Mouse (Mus musculus): Measurements from ENCODE around the gene Cldn14. TPM values are rescaled to one million over a fixed set of nuclear protein-coding genes. Genes with fewer than 3 reads are reported as not detected.

Cldn14 gene
- polyA plus RNA-seq, 1 experiment from 2014 or later: not detected

GRCm38 (mm10) chr16:93917712-93918678, 90.6 kb downstream of the Cldn14 start:
- 38% methylated on average over 22 of the region's 22 CpGs for WGBS

GRCm38 (mm10) chr16:93915338-93915849, 93.2 kb downstream of the Cldn14 start:
- 38% methylated on average over 7 of the region's 10 CpGs for WGBS
- Histone ChIP-seq H3K9ac (replicated peaks; ENCODE audit: low read depth, low read length) (no peak overlapping the region), H3K27me3 (ENCODE audit: control insufficient read depth, insufficient read depth, low read length) (no peaks in the 10 kb centered on the region), H3K4me3 (ENCODE audit: low read depth, low read length) (no peak overlapping the region), H3K4me2 (ENCODE audit: low read depth, low read length) (no peak overlapping the region), H3K9me3 (ENCODE audit: control insufficient read depth, low read length) (no peaks in the 10 kb centered on the region), H3K4me1 (ENCODE audit: control insufficient read depth, insufficient read depth, low read length) (no peaks in the 10 kb centered on the region), H3K36me3 (ENCODE audit: control insufficient read depth, insufficient read depth, low read length) (no peaks in the 10 kb centered on the region), H3K27ac (ENCODE audit: low read depth, low read length) (no peak overlapping the region)
- ATAC-seq (ENCODE audit: low read depth): no peak

More at GRCm38 (mm10) chr16:93917712-93918678, 90.6 kb downstream of the Cldn14 start:
- Histone ChIP-seq H3K9me3 (ENCODE audit: control insufficient read depth, low read length) (no peaks in the 10 kb centered on the region), H3K9ac (replicated peaks; ENCODE audit: low read depth, low read length) (no peak overlapping the region), H3K27me3 (ENCODE audit: control insufficient read depth, insufficient read depth, low read length) (no peaks in the 10 kb centered on the region), H3K4me1 (ENCODE audit: control insufficient read depth, insufficient read depth, low read length) (no peaks in the 10 kb centered on the region), H3K36me3 (ENCODE audit: control insufficient read depth, insufficient read depth, low read length) (no peaks in the 10 kb centered on the region), H3K27ac (ENCODE audit: low read depth, low read length) (no peak overlapping the region), H3K4me3 (ENCODE audit: low read depth, low read length) (no peak overlapping the region), H3K4me2 (ENCODE audit: low read depth, low read length) (peak overlapping the region; percentile 37; the same call in 1 of the 2 replicates)
- peak; percentile 58; the same call in 1 of the 2 replicates for ATAC-seq (ENCODE audit: low read depth)

- Histone ChIP-seq H3K9me3 (ENCODE audit: control insufficient read depth, low read length) (no peaks in the 10 kb centered on the region), H3K27ac (ENCODE audit: low read depth, low read length) (no peak overlapping the region), H3K27me3 (ENCODE audit: control insufficient read depth, insufficient read depth, low read length) (no peaks in the 10 kb centered on the region), H3K4me2 (ENCODE audit: low read depth, low read length) (no peak overlapping the region), H3K4me1 (ENCODE audit: control insufficient read depth, insufficient read depth, low read length) (no peaks in the 10 kb centered on the region), H3K4me3 (ENCODE audit: low read depth, low read length) (no peak overlapping the region), H3K36me3 (ENCODE audit: control insufficient read depth, insufficient read depth, low read length) (no peaks in the 10 kb centered on the region), H3K9ac (replicated peaks; ENCODE audit: low read depth, low read length) (no peak overlapping the region)
- no peak for ATAC-seq (ENCODE audit: low read depth)
- 79% methylated on average over 10 of the region's 10 CpGs for WGBS
Measured at GRCm38 (mm10) chr16:93913881-93914576, 94.6 kb downstream of the Cldn14 start.

- H3K4me3 ChIP-seq (ENCODE audit: low read depth, low read length): no peak overlapping the region
- no peak overlapping the region for H3K27ac ChIP-seq (ENCODE audit: low read depth, low read length)
- no peak overlapping the region for H3K9ac ChIP-seq (replicated peaks; ENCODE audit: low read depth, low read length)
- no peak overlapping the region for H3K4me2 ChIP-seq (ENCODE audit: low read depth, low read length)
- no peaks in the 10 kb centered on the region for H3K36me3 ChIP-seq (ENCODE audit: control insufficient read depth, insufficient read depth, low read length)
- no peaks in the 10 kb centered on the region for H3K27me3 ChIP-seq (ENCODE audit: control insufficient read depth, insufficient read depth, low read length)
- no peaks in the 10 kb centered on the region for H3K9me3 ChIP-seq (ENCODE audit: control insufficient read depth, low read length)
- ATAC-seq (ENCODE audit: low read depth): no peak
- no peaks in the 10 kb centered on the region for H3K4me1 ChIP-seq (ENCODE audit: control insufficient read depth, insufficient read depth, low read length)
- WGBS: 69% methylated on average over 3 of the region's 3 CpGs
Measured at GRCm38 (mm10) chr16:93912808-93913207, 95.8 kb downstream of the Cldn14 start.

- Histone ChIP-seq H3K36me3 (ENCODE audit: control insufficient read depth, insufficient read depth, low read length) (no peaks in the 10 kb centered on the region), H3K27me3 (ENCODE audit: control insufficient read depth, insufficient read depth, low read length) (no peaks in the 10 kb centered on the region), H3K9me3 (ENCODE audit: control insufficient read depth, low read length) (no peaks in the 10 kb centered on the region), H3K27ac (ENCODE audit: low read depth, low read length) (no peak overlapping the region), H3K9ac (replicated peaks; ENCODE audit: low read depth, low read length) (no peak overlapping the region), H3K4me3 (ENCODE audit: low read depth, low read length) (no peak overlapping the region), H3K4me2 (ENCODE audit: low read depth, low read length) (no peak overlapping the region), H3K4me1 (ENCODE audit: control insufficient read depth, insufficient read depth, low read length) (no peaks in the 10 kb centered on the region)
- no peak for ATAC-seq (ENCODE audit: low read depth)
- 79% methylated on average over 5 of the region's 5 CpGs for WGBS
Measured at GRCm38 (mm10) chr16:93912158-93912557, 96.5 kb downstream of the Cldn14 start.

- Histone ChIP-seq H3K9me3 (ENCODE audit: control insufficient read depth, low read length) (no peaks in the 10 kb centered on the region), H3K4me2 (ENCODE audit: low read depth, low read length) (no peak overlapping the region)
- ATAC-seq (ENCODE audit: low read depth): no peak
Measured at GRCm38 (mm10) chr16:93910735-93911665, 97.6 kb downstream of the Cldn14 start.

GRCm38 (mm10) chr16:93909936-93910335, 98.7 kb downstream of the Cldn14 start:
- no peak for ATAC-seq (ENCODE audit: low read depth)
- H3K4me3 ChIP-seq (ENCODE audit: low read depth, low read length): no peak overlapping the region
- no peaks in the 10 kb centered on the region for H3K36me3 ChIP-seq (ENCODE audit: control insufficient read depth, insufficient read depth, low read length)
- no peaks in the 10 kb centered on the region for H3K9me3 ChIP-seq (ENCODE audit: control insufficient read depth, low read length)
- 87% methylated on average over 3 of the region's 3 CpGs for WGBS
- no peaks in the 10 kb centered on the region for H3K4me1 ChIP-seq (ENCODE audit: control insufficient read depth, insufficient read depth, low read length)
- no peak overlapping the region for H3K4me2 ChIP-seq (ENCODE audit: low read depth, low read length)
- H3K27me3 ChIP-seq (ENCODE audit: control insufficient read depth, insufficient read depth, low read length): no peaks in the 10 kb centered on the region
- no peak overlapping the region for H3K27ac ChIP-seq (ENCODE audit: low read depth, low read length)
- no peak overlapping the region for H3K9ac ChIP-seq (replicated peaks; ENCODE audit: low read depth, low read length)

More at GRCm38 (mm10) chr16:93910735-93911665, 97.6 kb downstream of the Cldn14 start:
- H3K4me1 ChIP-seq (ENCODE audit: control insufficient read depth, insufficient read depth, low read length): no peaks in the 10 kb centered on the region
- WGBS: 61% methylated on average over 28 of the region's 28 CpGs
- H3K4me3 ChIP-seq (ENCODE audit: low read depth, low read length): no peak overlapping the region
- H3K9ac ChIP-seq (replicated peaks; ENCODE audit: low read depth, low read length): no peak overlapping the region
- no peaks in the 10 kb centered on the region for H3K36me3 ChIP-seq (ENCODE audit: control insufficient read depth, insufficient read depth, low read length)
- H3K27me3 ChIP-seq (ENCODE audit: control insufficient read depth, insufficient read depth, low read length): no peaks in the 10 kb centered on the region
- H3K27ac ChIP-seq (ENCODE audit: low read depth, low read length): no peak overlapping the region

- H3K36me3 ChIP-seq (ENCODE audit: control insufficient read depth, insufficient read depth, low read length): no peaks in the 10 kb centered on the region
- H3K27me3 ChIP-seq (ENCODE audit: control insufficient read depth, insufficient read depth, low read length): no peaks in the 10 kb centered on the region
- no peak overlapping the region for H3K4me2 ChIP-seq (ENCODE audit: low read depth, low read length)
- H3K9ac ChIP-seq (replicated peaks; ENCODE audit: low read depth, low read length): no peak overlapping the region
- H3K27ac ChIP-seq (ENCODE audit: low read depth, low read length): no peak overlapping the region
- 96% methylated on average over 8 of the region's 8 CpGs for WGBS
- H3K4me3 ChIP-seq (ENCODE audit: low read depth, low read length): no peak overlapping the region
- no peak for ATAC-seq (ENCODE audit: low read depth)
- no peaks in the 10 kb centered on the region for H3K4me1 ChIP-seq (ENCODE audit: control insufficient read depth, insufficient read depth, low read length)
- no peaks in the 10 kb centered on the region for H3K9me3 ChIP-seq (ENCODE audit: control insufficient read depth, low read length)
Measured at GRCm38 (mm10) chr16:93908196-93908595, 100.4 kb downstream of the Cldn14 start.
